ENCODE assay signal across 11 mouse cellular contexts in genomic region chr3:51482781-51483180, GRCm38 (mm10). TPM values are rescaled to one million over a fixed set of nuclear protein-coding genes. Genes with fewer than 3 reads are reported as not detected.
A peak's percentile ranks its signal among the peaks of the same experiment; 100 is the strongest.
DNase-seq lines count a peak whose midpoint lies in the region; ATAC-seq lines count a peak whose summit lies in the region.
"Had no signal": no experiment of that assay in that cellular context is flagged by ENCODE, and none has a peak within 500 bp of the region (broad histone marks: within the 10 kb centered on the region; RNA-seq: fewer than 3 reads in every experiment).

No protein-coding gene starts in this region.

- peak overlapping the region; percentile 96; the same call in 1 of the 2 replicates for H3K27ac ChIP-seq in heart, embryonic 15.5 days
- H3K27ac ChIP-seq in hindbrain, embryonic 15.5 days (replicated peaks), result no peak overlapping the region; the same call in 1 of the 2 replicates
- no peak overlapping the region for H3K27ac ChIP-seq in midbrain, embryonic 14.5 days (replicated peaks; ENCODE audit: low read depth, low read length)

- 55% methylated on average over 3 of the region's 3 CpGs for WGBS in heart, embryonic 15.5 days
- 82% methylated on average over 3 of the region's 3 CpGs for WGBS in hindbrain, embryonic 15.5 days
- WGBS in midbrain, embryonic 14.5 days, result 74% methylated on average over 3 of the region's 3 CpGs

- no peaks in the 10 kb centered on the region for H3K9me3 ChIP-seq in heart, embryonic 15.5 days (replicated peaks)
- H3K9me3 ChIP-seq in hindbrain, embryonic 15.5 days, result no peaks in the 10 kb centered on the region
- no peaks in the 10 kb centered on the region for H3K9me3 ChIP-seq in midbrain, embryonic 14.5 days (ENCODE audit: control insufficient read depth, low read length)

- peak overlapping the region; percentile 98 for H3K4me3 ChIP-seq in heart, embryonic 15.5 days
- peak overlapping the region; percentile 84; the same call in 1 of the 2 replicates for H3K4me3 ChIP-seq in hindbrain, embryonic 15.5 days
- H3K4me3 ChIP-seq in midbrain, embryonic 14.5 days (replicated peaks; ENCODE audit: low read depth, low read length), result no peak overlapping the region; the same call in 1 of the 2 replicates

- intact Hi-C loops in heart, postnatal 36 days (cut with DNase I), result loop anchor here (1.0 to 10.0 kb wide), 3 partner anchors 78 to 760 kb away; partner anchors contain the start of gene Setd7
- intact Hi-C loops in gastrocnemius, postnatal 14 days (cut with DNase I; ENCODE audit: low total_unique reads), result no loop called here

- H3K4me2 ChIP-seq in heart, embryonic 15.5 days, result peak overlapping the region; percentile 74
- peak overlapping the region; percentile 79 for H3K4me2 ChIP-seq in hindbrain, embryonic 15.5 days
- peak overlapping the region; percentile 88 for H3K4me2 ChIP-seq in midbrain, embryonic 14.5 days (ENCODE audit: low read length)

- H3K36me3 ChIP-seq in heart, embryonic 15.5 days, result no peaks in the 10 kb centered on the region
- no peaks in the 10 kb centered on the region for H3K36me3 ChIP-seq in hindbrain, embryonic 15.5 days
- H3K36me3 ChIP-seq in midbrain, embryonic 14.5 days (ENCODE audit: control insufficient read depth, insufficient read depth, low read length), result no peaks in the 10 kb centered on the region

- no peak for ATAC-seq in heart, embryonic 15.5 days (replicated peaks; ENCODE audit: insufficient number of reproducible peaks, insufficient read depth, low FRiP score, low read depth)
- no peak for ATAC-seq in hindbrain, embryonic 15.5 days (ENCODE audit: low FRiP score, low read depth)
- ATAC-seq in midbrain, embryonic 14.5 days (ENCODE audit: low FRiP score, low TSS enrichment), result no peak

- H3K27me3 ChIP-seq in heart, embryonic 15.5 days, result no peaks in the 10 kb centered on the region
- no peaks in the 10 kb centered on the region for H3K27me3 ChIP-seq in hindbrain, embryonic 15.5 days
- no peaks in the 10 kb centered on the region for H3K27me3 ChIP-seq in midbrain, embryonic 14.5 days (ENCODE audit: control insufficient read depth, insufficient read depth, low read length)
- H3K27me3 ChIP-seq: Patski had no signal

- peaks cover 25% of the 10 kb centered on the region for H3K4me1 ChIP-seq in heart, embryonic 15.5 days (replicated peaks)
- peaks cover 32% of the 10 kb centered on the region for H3K4me1 ChIP-seq in hindbrain, embryonic 15.5 days (replicated peaks)
- H3K4me1 ChIP-seq in midbrain, embryonic 14.5 days (ENCODE audit: control insufficient read depth, insufficient read depth, low read length), result peaks cover 18% of the 10 kb centered on the region

- DNase-seq in heart, postnatal 36 days, result no peak
- DNase-seq in Muller cell, postnatal 12 days (ENCODE audit: inconsistent ontology term), result peak; percentile 20
- no peak for DNase-seq in midbrain, embryonic 14.5 days
- no peak for DNase-seq in gastrocnemius, postnatal 14 days
- no peak for DNase-seq in thymus, postnatal 14 days
- no peak for DNase-seq in kidney, postnatal 4 days
- DNase-seq: cerebellum, postnatal 10 days; right cerebral cortex, postnatal 14 days had no signal

- no peak overlapping the region for H3K9ac ChIP-seq in heart, embryonic 15.5 days
- H3K9ac ChIP-seq in hindbrain, embryonic 15.5 days, result peak overlapping the region; percentile 82
- peak overlapping the region; percentile 82; the same call in 1 of the 2 replicates for H3K9ac ChIP-seq in midbrain, embryonic 14.5 days (replicated peaks; ENCODE audit: low read length)

RNA-seq across cellular contexts. Expression of gene Rab33b, which starts 0.9 kb away (rescaled TPM):
- polyA plus RNA-seq in heart, embryonic 15.5 days (2015; fragmentation: Nextera tagmentation; extraction: Ambion mirVana), result 14.9 and 17.6 TPM in 2 replicates
- total RNA-seq in heart, postnatal 36 days (2021), result 10 to 100 TPM; 10.8 to 11.5 TPM
- polyA plus RNA-seq in hindbrain, embryonic 15.5 days (2015; fragmentation: Nextera tagmentation; extraction: Ambion mirVana), result 26.7 and 31.5 TPM in 2 replicates
- polyA plus RNA-seq in midbrain, embryonic 14.5 days (2014; fragmentation: Nextera tagmentation; extraction: Ambion mirVana), result 22.2 and 30.3 TPM in 2 replicates
- 1 to 10 TPM; 8.1 to 9.5 TPM for total RNA-seq in gastrocnemius, postnatal 14 days (2021)
